Mouse (Mus musculus): ENCODE data around the gene Ltv1.

The Ltv1 gene

GRCm38 (mm10) chr10:13192731-13193351 is at the start of gene Ltv1:
Gene Ltv1 (minus strand): TSS chr10:13193168.
- DNase-seq: peak; percentile 96 to 97

- DNase-seq: no peak
Measured at GRCm38 (mm10) chr10:13240431-13240830, 47.5 kb upstream of the Ltv1 start.

- DNase-seq: no peak
Measured at GRCm38 (mm10) chr10:13238188-13238587, 45.2 kb upstream of the Ltv1 start.

- no peak for DNase-seq
Measured at GRCm38 (mm10) chr10:13236866-13237265, 43.9 kb upstream of the Ltv1 start.

GRCm38 (mm10) chr10:13234503-13234902 is 41.5 kb upstream of the Ltv1 start:
- no peak for DNase-seq

- DNase-seq: no peak
Measured at GRCm38 (mm10) chr10:13233941-13234340, 41.0 kb upstream of the Ltv1 start.

- DNase-seq: no peak
Measured at GRCm38 (mm10) chr10:13233143-13233622, 40.2 kb upstream of the Ltv1 start.

GRCm38 (mm10) chr10:13232443-13233142 is 39.6 kb upstream of the Ltv1 start:
- no peak for DNase-seq

- DNase-seq: no peak
Measured at GRCm38 (mm10) chr10:13230716-13231115, 37.7 kb upstream of the Ltv1 start.

- DNase-seq: no peak
Measured at GRCm38 (mm10) chr10:13225377-13226063, 32.6 kb upstream of the Ltv1 start.

- no peak for DNase-seq
Measured at GRCm38 (mm10) chr10:13222135-13222534, 29.2 kb upstream of the Ltv1 start.

GRCm38 (mm10) chr10:13220061-13220460 is 27.1 kb upstream of the Ltv1 start:
- no peak for DNase-seq

GRCm38 (mm10) chr10:13213956-13214355 is 21.0 kb upstream of the Ltv1 start:
- no peak for DNase-seq

- DNase-seq: no peak
Measured at GRCm38 (mm10) chr10:13212829-13213228, 19.9 kb upstream of the Ltv1 start.

- DNase-seq: no peak
Measured at GRCm38 (mm10) chr10:13212326-13212725, 19.4 kb upstream of the Ltv1 start.

- no peak for DNase-seq
Measured at GRCm38 (mm10) chr10:13209930-13210637, 17.1 kb upstream of the Ltv1 start.

- no peak for DNase-seq
Measured at GRCm38 (mm10) chr10:13209506-13209905, 16.5 kb upstream of the Ltv1 start.

- no peak for DNase-seq
Measured at GRCm38 (mm10) chr10:13209061-13209460, 16.1 kb upstream of the Ltv1 start.

- DNase-seq: no peak
Measured at GRCm38 (mm10) chr10:13201741-13202293, 8.8 kb upstream of the Ltv1 start.

- DNase-seq: no peak
Measured at GRCm38 (mm10) chr10:13200862-13201261, 7.9 kb upstream of the Ltv1 start.

GRCm38 (mm10) chr10:13199234-13199633 is 6.3 kb upstream of the Ltv1 start:
- no peak for DNase-seq

- no peak for DNase-seq
Measured at GRCm38 (mm10) chr10:13196872-13197507, 4.0 kb upstream of the Ltv1 start.
